Mouse (Mus musculus) CH12.LX (cell line): ENCODE measurements at regions not wholly inside any gene's neighbourhood (a gene's known extent, or its start where the extent isn't known, plus 50 kb on each side); places are given as distances from the start of the nearest gene placed in this dataset.

Experiments
- CTCF ChIP-seq, 2 experiments: IDR thresholded peaks in 1 of 2; conservative IDR thresholded peaks in 1 of 2; 2 replicates each; pipeline ENCODE4 v1.5.1; 2011 to 2012; ENCODE audit warnings: low read depth in 2 of 2, low read length in 2 of 2, improper control_type of control experiment in 1 of 2, inconsistent platforms in 1 of 2, mild to moderate bottlenecking in 1 of 2, moderate library complexity in 1 of 2
- ELF1 ChIP-seq: IDR thresholded peaks from 2 replicates; pipeline ENCODE4 v1.6.1; 2014; ENCODE audit warnings: low read depth, mild to moderate bottlenecking, inconsistent platforms, low read length, improper control_type of control experiment
- ETS1 ChIP-seq: conservative IDR thresholded peaks from 2 replicates; pipeline ENCODE4 v1.6.1; 2012; ENCODE audit warnings: low read depth, mild to moderate bottlenecking, inconsistent platforms, low read length, improper control_type of control experiment, moderate library complexity
- KAT2A ChIP-seq: IDR thresholded peaks from 2 replicates; pipeline ENCODE4 v1.6.1; 2012; ENCODE audit warnings: low read length, improper control_type of control experiment, inconsistent platforms; ENCODE audit not compliant: insufficient replicate concordance
- MAFK ChIP-seq: IDR thresholded peaks from 2 replicates; pipeline ENCODE4 v1.6.1; 2011; ENCODE audit warnings: low read length, improper control_type of control experiment; ENCODE audit not compliant: insufficient replicate concordance
- MAZ ChIP-seq: IDR thresholded peaks from 2 replicates; pipeline ENCODE4 v1.6.1; 2012; ENCODE audit warnings: low read depth, mild to moderate bottlenecking, inconsistent platforms, low read length, improper control_type of control experiment, moderate library complexity
- POLR2A ChIP-seq: IDR thresholded peaks from 2 replicates; pipeline ENCODE4 v1.6.1; 2011; ENCODE audit warnings: low read depth, mild to moderate bottlenecking, improper control_type of control experiment, low read length
- RAD21 ChIP-seq: IDR thresholded peaks from 2 replicates; pipeline ENCODE4 v1.6.1; 2011; ENCODE audit warnings: low read depth, mild to moderate bottlenecking, low read length, improper control_type of control experiment, moderate library complexity
- SIN3A ChIP-seq: IDR thresholded peaks from 2 replicates; pipeline ENCODE4 v1.6.1; 2012; ENCODE audit warnings: low read length, improper control_type of control experiment, inconsistent platforms
- ZC3H11A ChIP-seq: IDR thresholded peaks from 2 replicates; pipeline ENCODE4 v1.6.1; 2012; ENCODE audit warnings: low read depth, mild to moderate bottlenecking, inconsistent platforms, low read length, improper control_type of control experiment
- ZNF384 ChIP-seq: IDR thresholded peaks from 2 replicates; pipeline ENCODE4 v1.6.1; 2012; ENCODE audit warnings: low read depth, low read length, improper control_type of control experiment, inconsistent platforms

DNA sequence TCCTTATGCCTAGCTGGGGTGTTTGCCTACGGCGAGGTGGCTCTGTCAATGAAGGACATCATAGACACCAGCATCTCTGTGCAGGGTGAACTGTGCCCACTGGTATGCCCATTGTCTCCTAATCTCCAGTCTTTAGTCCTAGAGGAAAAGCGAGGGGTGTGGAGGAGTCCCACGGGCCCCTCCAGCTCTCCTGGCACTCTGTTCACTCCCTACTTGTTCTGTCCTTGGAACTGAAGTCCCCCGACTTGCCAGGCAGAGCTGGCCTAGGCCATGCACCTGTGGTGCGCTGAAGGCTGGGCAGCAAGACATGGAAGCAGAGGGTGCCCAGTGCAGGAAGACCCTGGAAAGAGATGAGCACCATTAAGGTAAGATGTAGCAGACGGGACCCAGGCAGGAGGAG, 150.6 kb upstream of the Haao start:
- TF ChIP-seq ELF1 (no peak), MAFK (no peak), CTCF (conservative IDR thresholded peaks at IDR 0.05 in 1 of 2, IDR thresholded peaks at IDR 0.05 in 1 of 2; ENCODE audit: low read depth in 2 of 2, low read length in 2 of 2) (no peak), ZNF384 (no peak), MAZ (no peak), SIN3A (no peak), POLR2A (no peak), ZC3H11A (no peak), RAD21 (no peak), ETS1 (no peak), KAT2A (no peak)
